Mouse (Mus musculus) G1E (cell line): ENCODE data around the gene Nudt2. TPM values are rescaled to one million over a fixed set of nuclear protein-coding genes. Genes with fewer than 3 reads are reported as not detected.

ENCODE experiments used
- ATAC-seq: 2 replicates; pipeline ENCODE4 v1.8.0; 2016; ENCODE audit warnings: mild to moderate bottlenecking; ENCODE audit not compliant: insufficient number of reproducible peaks, poor library complexity, low FRiP score, severe bottlenecking; ENCODE audit errors: extremely low read depth
- DNase-seq: peaks from one replicate; pipeline ENCODE4 v3.0.0; 2012; ENCODE audit warnings: low spot score
- H3K27me3 ChIP-seq: 2 replicates; pipeline ENCODE4 v1.6.1; 2012; ENCODE audit warnings: mild to moderate bottlenecking, low read length, inconsistent platforms; ENCODE audit not compliant: insufficient read depth
- H3K36me3 ChIP-seq: replicated peaks from 2 replicates; pipeline ENCODE3; 2012; ENCODE audit warnings: mild to moderate bottlenecking, inconsistent platforms
- H3K4me1 ChIP-seq: 2 replicates; pipeline ENCODE4 v1.6.1; 2012; ENCODE audit warnings: low read depth, low read length, inconsistent platforms, mixed read lengths; ENCODE audit not compliant: insufficient read depth
- H3K4me3 ChIP-seq: 2 replicates; pipeline ENCODE4 v1.5.1; 2012; ENCODE audit warnings: low read depth, mild to moderate bottlenecking, inconsistent platforms, low read length, moderate library complexity, mixed read lengths
- H3K9me3 ChIP-seq: replicated peaks from 2 replicates; pipeline ENCODE4 v1.6.1; 2012; ENCODE audit warnings: inconsistent platforms
- CTCF ChIP-seq: IDR thresholded peaks from 2 replicates; pipeline ENCODE4 v1.5.1; 2012; ENCODE audit warnings: low read depth, low read length, inconsistent platforms, mixed read lengths
- GATA1 ChIP-seq: IDR thresholded peaks from 2 replicates; pipeline ENCODE4 v1.6.1; 2012; ENCODE audit warnings: borderline replicate concordance, low read length, inconsistent platforms, mixed read lengths
- GATA2 ChIP-seq: IDR thresholded peaks from 2 replicates; pipeline ENCODE4 v1.6.1; 2012; ENCODE audit warnings: low read depth, low read length, inconsistent platforms, borderline replicate concordance
- POLR2AphosphoS5 ChIP-seq: IDR thresholded peaks from 2 replicates; pipeline ENCODE4 v1.6.1; 2012; ENCODE audit warnings: low read depth, low read length, inconsistent platforms; ENCODE audit not compliant: insufficient replicate concordance
- TAL1 ChIP-seq: conservative IDR thresholded peaks from 2 replicates; pipeline ENCODE4 v1.6.1; 2012; ENCODE audit warnings: low read depth, low read length, inconsistent platforms, mixed read lengths
- polyA plus RNA-seq: library from polyadenylated mRNA; stranded (reverse); fragments of >175 nt; gene quantifications from 2 replicates; pipeline ENCODE4 v1.2.3, GENCODE M21; 2012
- total RNA-seq, 2 experiments: library from RNA; stranded (forward) in 1 of 2; stranded (reverse) in 1 of 2; fragments of 200-1000 nt in 1 of 2; fragments of >200 nt in 1 of 2; fragmentation: Nextera tagmentation in 1 of 2; gene quantifications; 2 replicates each; pipeline ENCODE4 v1.2.3; 2014 to 2017

Gene Nudt2
- total and polyA plus RNA-seq, 3 experiments, result 12.4 to 62.3 (median 22.5) TPM

- ATAC-seq (peak; percentile 10; the same call in 1 of the 2 replicates), DNase-seq (peak; percentile 30)
- peaks cover 17% of the 10 kb centered on the region for H3K27me3 ChIP-seq
- H3K4me1 ChIP-seq, result peaks cover 58% of the 10 kb centered on the region
- no peaks in the 10 kb centered on the region for H3K9me3 ChIP-seq
- H3K4me3 ChIP-seq, result peak overlapping the region; percentile 55; the same call in 1 of the 2 replicates
- TF ChIP-seq GATA2 (no peak), GATA1 (no peak), TAL1 (no peak), CTCF (0 out of 2 replicates have a peak, but pooled peaks have one; percentile 21)
- H3K36me3 ChIP-seq, result peaks cover 10% of the 10 kb centered on the region
These were observed 40.2 kb downstream of the Nudt2 start for GRCm38 (mm10) chr4:41505131-41505551.

- H3K4me1 ChIP-seq, result peaks cover 58% of the 10 kb centered on the region
- no peaks in the 10 kb centered on the region for H3K9me3 ChIP-seq
- ATAC-seq (no peak), DNase-seq (no peak)
- H3K4me3 ChIP-seq, result peak overlapping the region; percentile 69; the same call in 1 of the 2 replicates
- no peaks in the 10 kb centered on the region for H3K36me3 ChIP-seq
- peaks cover 20% of the 10 kb centered on the region for H3K27me3 ChIP-seq
- TF ChIP-seq GATA1, result no peak
- TF ChIP-seq CTCF, result peak; percentile 38; the same call in 1 of the 2 replicates
These were observed 41.2 kb downstream of the Nudt2 start for GRCm38 (mm10) chr4:41506156-41506555.

GRCm38 (mm10) chr4:41506906-41507305 lies 42.0 kb downstream of the Nudt2 start:
- H3K27me3 ChIP-seq, result peaks cover 26% of the 10 kb centered on the region
- peak; percentile 77 for DNase-seq
- no peak for TF ChIP-seq POLR2AphosphoS5
- no peak for TF ChIP-seq GATA2
- no peak for TF ChIP-seq GATA1
- TF ChIP-seq TAL1, result no peak
- TF ChIP-seq CTCF, result no peak

GRCm38 (mm10) chr4:41507326-41507924 lies 42.5 kb downstream of the Nudt2 start:
- Histone ChIP-seq H3K27me3 (peaks cover 26% of the 10 kb centered on the region), H3K4me3 (peak overlapping the region; percentile 69), H3K9me3 (no peaks in the 10 kb centered on the region), H3K36me3 (no peaks in the 10 kb centered on the region), H3K4me1 (peaks cover 50% of the 10 kb centered on the region)
- TF ChIP-seq GATA2, result no peak
- TF ChIP-seq GATA1, result no peak
- no peak for TF ChIP-seq TAL1
- TF ChIP-seq CTCF, result no peak
- no peak for TF ChIP-seq POLR2AphosphoS5
- DNase-seq (no peak), ATAC-seq (no peak)

More at GRCm38 (mm10) chr4:41506906-41507305, 42.0 kb downstream of the Nudt2 start:
- H3K9me3 ChIP-seq, result no peaks in the 10 kb centered on the region
- ATAC-seq, result peak; percentile 35; the same call in 1 of the 2 replicates
- H3K4me1 ChIP-seq, result peaks cover 55% of the 10 kb centered on the region
- H3K36me3 ChIP-seq, result no peaks in the 10 kb centered on the region
- H3K4me3 ChIP-seq, result peak overlapping the region; percentile 69

GRCm38 (mm10) chr4:41507998-41508397 lies 43.0 kb downstream of the Nudt2 start:
- ATAC-seq (no peak), DNase-seq (no peak)
- Histone ChIP-seq H3K36me3 (no peaks in the 10 kb centered on the region), H3K4me3 (no peak overlapping the region), H3K9me3 (no peaks in the 10 kb centered on the region), H3K4me1 (peaks cover 46% of the 10 kb centered on the region), H3K27me3 (peaks cover 29% of the 10 kb centered on the region)
- TF ChIP-seq GATA2, result no peak
- no peak for TF ChIP-seq POLR2AphosphoS5
- no peak for TF ChIP-seq CTCF
- no peak for TF ChIP-seq TAL1
- no peak for TF ChIP-seq GATA1

- no peak overlapping the region for H3K4me3 ChIP-seq
- TF ChIP-seq POLR2AphosphoS5 (no peak), CTCF (no peak), GATA1 (no peak), GATA2 (no peak), TAL1 (no peak)
- H3K36me3 ChIP-seq, result no peaks in the 10 kb centered on the region
- peaks cover 22% of the 10 kb centered on the region for H3K27me3 ChIP-seq
- DNase-seq, result no peak
- H3K9me3 ChIP-seq, result no peaks in the 10 kb centered on the region
- no peak for ATAC-seq
- no peaks in the 10 kb centered on the region for H3K4me1 ChIP-seq
These were observed 48.4 kb downstream of the Nudt2 start for GRCm38 (mm10) chr4:41513309-41513708.
